Mouse (Mus musculus) midbrain, postnatal 0 days (tissue): ENCODE measurements at regions not wholly inside any gene's neighbourhood (a gene's known extent, or its start where the extent isn't known, plus 50 kb on each side); places are given as distances from the start of the nearest gene placed in this dataset.

Experiments
- ATAC-seq: fragments of 200-750 bp; cut with Nextera tagmentation; 2 replicates; pipeline ENCODE4 v1.8.0; 2017; ENCODE audit warnings: moderate number of reproducible peaks, mild to moderate bottlenecking, moderate TSS enrichment, moderate library complexity; ENCODE audit not compliant: low FRiP score
- DNase-seq: peaks from one replicate; pipeline ENCODE4 v3.0.0-alpha.2; 2015; ENCODE audit warnings: low spot score
- H3K27ac ChIP-seq: fragments of 300-500 bp; sonication (generic); 2 replicates; pipeline ENCODE4 v1.5.1; 2014; ENCODE audit warnings: low read depth, mild to moderate bottlenecking, low read length, mixed read lengths
- H3K27me3 ChIP-seq: fragments of 300-500 bp; sonication (generic); 2 replicates; pipeline ENCODE4 v1.6.1; 2014; ENCODE audit warnings: low read length, control low read depth, mixed read lengths; ENCODE audit not compliant: insufficient read depth
- H3K36me3 ChIP-seq: fragments of 300-500 bp; sonication (generic); 2 replicates; pipeline ENCODE4 v1.6.1; 2014; ENCODE audit warnings: low read length, control low read depth, mixed read lengths; ENCODE audit not compliant: insufficient read depth
- H3K4me1 ChIP-seq: fragments of 300-500 bp; sonication (generic); 2 replicates; pipeline ENCODE4 v1.6.1; 2014; ENCODE audit warnings: mild to moderate bottlenecking, control low read depth, antibody characterized with exemption, low read length, mixed read lengths; ENCODE audit not compliant: insufficient read depth
- H3K4me2 ChIP-seq: fragments of 300-500 bp; sonication (generic); 2 replicates; pipeline ENCODE4 v1.6.1; 2014; ENCODE audit warnings: low read depth, mild to moderate bottlenecking, low read length, mixed read lengths; ENCODE audit not compliant: poor library complexity, severe bottlenecking
- H3K4me3 ChIP-seq: fragments of 300-500 bp; sonication (generic); 2 replicates; pipeline ENCODE4 v1.5.1; 2014; ENCODE audit warnings: low read depth, mild to moderate bottlenecking, low read length, moderate library complexity
- H3K9ac ChIP-seq: fragments of 300-500 bp; sonication (generic); replicated peaks from 2 replicates; pipeline ENCODE4 v1.6.1; 2014; ENCODE audit warnings: mild to moderate bottlenecking, low read length, moderate library complexity, mixed read lengths; ENCODE audit not compliant: poor library complexity, severe bottlenecking
- H3K9me3 ChIP-seq: fragments of 300-500 bp; sonication (generic); 2 replicates; pipeline ENCODE4 v1.6.1; 2016; ENCODE audit warnings: low read length, control low read depth
- CTCF ChIP-seq: IDR thresholded peaks from 2 replicates; pipeline ENCODE4 v1.5.1; 2016; ENCODE audit warnings: antibody characterized with exemption, mild to moderate bottlenecking
- WGBS: fragments of 180-500 bp; shearing (Covaris S2); extraction: QIAGEN DNeasy Blood & Tissue Kit; methylation state at CpG from one replicate; pipeline ENCODE4 v1.1.7; 2014; 5-methylcytosine and 5-hydroxymethylcytosine counted together

DNA sequence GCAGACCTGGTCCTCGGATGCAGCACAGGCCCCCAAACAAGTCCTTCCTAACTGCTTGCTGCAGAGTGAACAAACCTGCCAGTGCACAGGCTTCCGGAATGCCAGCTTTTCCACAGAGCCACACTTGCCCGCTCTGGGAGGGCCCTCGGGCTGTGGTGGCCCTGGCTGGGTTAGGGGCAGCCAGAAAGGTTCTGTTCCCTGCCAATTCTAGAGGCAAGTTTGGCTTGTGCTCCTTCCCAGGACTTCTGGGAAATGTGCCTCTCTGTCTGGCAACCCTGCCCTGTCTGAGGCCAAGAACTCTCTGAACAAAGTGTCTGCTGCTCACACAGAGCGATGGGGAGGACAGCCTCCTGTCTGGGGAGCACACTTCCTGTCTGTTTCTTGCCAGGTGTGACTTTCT, 66.4 kb downstream of the Xrcc2 start:
- ATAC-seq (peak; percentile 41; the same call in 1 of the 2 replicates), DNase-seq (peak; percentile 69)
- Histone ChIP-seq H3K4me2 (no peak overlapping the region), H3K4me1 (no peaks in the 10 kb centered on the region), H3K36me3 (no peaks in the 10 kb centered on the region), H3K9me3 (no peaks in the 10 kb centered on the region), H3K9ac (no peak overlapping the region), H3K4me3 (no peak overlapping the region), H3K27me3 (no peaks in the 10 kb centered on the region), H3K27ac (no peak overlapping the region)
- WGBS = 84% methylated on average over 5 of the region's 5 CpGs
- no peak for TF ChIP-seq CTCF

DNA sequence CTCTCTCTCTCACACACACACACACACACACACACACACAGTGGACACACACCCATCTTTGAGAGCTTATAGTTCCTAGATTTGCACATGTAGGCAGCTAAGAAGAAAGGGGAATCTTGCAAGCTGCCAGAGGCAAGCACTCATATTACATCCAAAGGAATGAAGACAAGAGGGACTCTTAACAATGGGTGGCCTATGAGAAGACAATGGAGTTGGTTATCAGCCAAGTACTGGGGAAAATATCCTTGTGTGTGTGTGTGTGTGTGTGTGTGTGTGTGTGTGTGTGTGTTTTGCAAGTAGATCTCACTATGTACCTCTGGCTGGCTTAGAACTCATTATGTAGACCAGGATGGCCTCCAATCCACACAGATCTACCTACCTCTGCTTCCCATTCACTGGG, 67.5 kb downstream of the Xrcc2 start:
- Histone ChIP-seq H3K27ac (no peak overlapping the region), H3K27me3 (no peaks in the 10 kb centered on the region), H3K9ac (no peak overlapping the region), H3K9me3 (no peaks in the 10 kb centered on the region), H3K4me1 (no peaks in the 10 kb centered on the region), H3K4me3 (no peak overlapping the region), H3K36me3 (no peaks in the 10 kb centered on the region), H3K4me2 (no peak overlapping the region)
- DNase-seq = no peak
- TF ChIP-seq CTCF = no peak
- no peak for ATAC-seq

DNA sequence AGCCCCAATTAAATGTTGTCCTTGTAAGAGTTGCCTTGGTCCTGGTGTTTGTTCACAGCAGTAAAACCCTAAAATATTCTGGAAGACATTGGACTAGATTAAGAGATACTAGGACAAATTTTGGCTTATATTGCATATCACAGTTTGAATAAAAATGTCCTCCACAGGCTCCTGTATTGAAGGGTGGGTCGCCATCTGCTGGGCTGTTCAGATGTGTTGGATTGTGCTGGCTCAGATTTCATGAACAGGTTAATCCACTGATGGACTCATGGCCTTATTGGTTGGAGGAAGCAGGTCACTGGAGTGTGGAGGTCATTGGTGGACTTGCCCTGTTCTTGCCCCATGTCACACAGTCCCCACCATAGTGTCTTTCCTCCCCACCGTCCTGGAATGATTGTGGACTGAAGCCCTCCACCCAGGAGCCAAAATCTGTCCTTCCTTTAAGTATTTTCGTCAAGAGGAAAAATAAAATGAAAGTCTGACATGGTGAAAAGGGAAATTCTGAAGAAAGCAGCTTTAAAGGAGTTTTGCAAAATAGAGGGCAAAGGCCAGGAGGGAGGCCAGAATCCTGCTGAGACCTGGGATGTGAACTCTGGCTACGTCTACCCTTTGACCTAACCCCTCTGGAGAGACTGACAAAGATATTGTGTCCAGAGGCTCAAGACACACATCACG, 72.6 kb downstream of the Xrcc2 start:
- H3K27ac ChIP-seq = no peak overlapping the region
- no peaks in the 10 kb centered on the region for H3K27me3 ChIP-seq
- H3K4me3 ChIP-seq = no peak overlapping the region
- H3K9me3 ChIP-seq = no peaks in the 10 kb centered on the region
- TF ChIP-seq CTCF = peak; percentile 55
- H3K4me1 ChIP-seq = no peaks in the 10 kb centered on the region
- 56% methylated on average over 5 of the region's 5 CpGs for WGBS
- ATAC-seq (no peak), DNase-seq (peak; percentile 24)
- H3K36me3 ChIP-seq = no peaks in the 10 kb centered on the region
- no peak overlapping the region for H3K9ac ChIP-seq
- H3K4me2 ChIP-seq = no peak overlapping the region

DNA sequence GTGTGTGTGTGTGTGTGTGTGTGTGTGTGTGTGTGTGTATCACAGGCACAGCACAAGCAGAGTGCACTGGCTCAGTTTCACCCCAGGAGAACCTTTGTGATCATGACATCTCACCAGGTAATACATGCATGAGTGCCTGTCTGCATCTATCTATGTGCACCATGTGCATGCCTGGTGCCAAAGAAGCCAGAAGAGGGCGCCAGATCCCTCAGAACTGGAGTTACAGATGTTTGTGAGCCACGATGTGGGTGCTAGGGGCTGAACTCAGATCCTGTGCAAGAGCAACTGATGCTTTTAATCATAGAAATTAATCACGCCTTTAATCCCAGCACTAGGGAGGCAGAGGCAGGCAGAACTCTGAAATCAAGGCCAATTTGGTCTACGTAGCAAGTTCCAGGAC, 75.9 kb downstream of the Xrcc2 start:
- Histone ChIP-seq H3K36me3 (no peaks in the 10 kb centered on the region), H3K27ac (no peak overlapping the region), H3K4me3 (no peak overlapping the region), H3K4me1 (no peaks in the 10 kb centered on the region), H3K4me2 (no peak overlapping the region), H3K27me3 (no peaks in the 10 kb centered on the region), H3K9ac (no peak overlapping the region), H3K9me3 (no peaks in the 10 kb centered on the region)
- TF ChIP-seq CTCF = no peak
- WGBS = 87% methylated on average over 4 of the region's 4 CpGs
- ATAC-seq = no peak
- DNase-seq = no peak

DNA sequence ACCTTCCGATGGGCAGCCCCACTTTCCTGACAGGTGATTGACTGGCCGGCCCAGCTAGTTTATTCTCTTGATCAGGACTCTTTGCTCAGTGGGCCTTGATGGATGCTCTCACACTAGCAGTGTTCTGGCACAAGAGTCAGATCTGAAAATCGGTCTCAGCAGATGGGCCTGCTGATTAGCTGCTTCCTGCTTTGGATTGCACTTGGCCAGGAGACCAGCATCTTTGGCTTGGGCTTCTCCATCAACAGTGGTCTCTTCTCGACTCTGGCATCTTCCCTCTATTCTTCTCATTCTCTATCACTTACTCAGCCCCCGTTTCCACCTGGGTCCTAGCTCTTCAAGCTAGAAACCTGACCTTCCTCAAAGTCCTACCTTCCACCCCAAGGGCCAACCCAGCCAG, 77.1 kb downstream of the Xrcc2 start:
- 93% methylated on average over 5 of the region's 5 CpGs for WGBS

DNA sequence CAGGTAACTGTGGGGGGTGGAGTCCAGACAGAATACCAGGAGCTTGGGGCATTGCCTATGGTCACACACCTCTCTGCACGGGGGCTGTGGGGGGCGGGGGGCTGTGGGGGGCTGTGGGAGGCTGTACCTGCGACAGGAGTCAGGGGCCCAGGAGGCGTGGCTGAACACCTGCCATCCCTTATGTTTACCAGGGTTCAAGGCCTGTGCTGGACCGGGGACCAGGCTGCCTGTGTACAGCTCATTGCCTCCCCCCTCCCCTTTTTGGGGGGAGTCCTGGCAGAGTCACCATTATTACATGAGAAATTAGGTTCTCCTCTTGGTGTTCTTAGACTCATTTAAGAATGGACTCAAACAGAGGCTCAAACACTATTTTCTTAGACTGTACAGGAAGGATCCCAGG, 78.5 kb downstream of the Xrcc2 start:
- 80% methylated on average over 5 of the region's 5 CpGs for WGBS
- Histone ChIP-seq H3K27me3 (no peaks in the 10 kb centered on the region), H3K9ac (no peak overlapping the region), H3K9me3 (no peaks in the 10 kb centered on the region), H3K4me1 (no peaks in the 10 kb centered on the region), H3K36me3 (no peaks in the 10 kb centered on the region), H3K27ac (no peak overlapping the region), H3K4me3 (no peak overlapping the region), H3K4me2 (no peak overlapping the region)
- ATAC-seq = no peak
- TF ChIP-seq CTCF = no peak
- no peak for DNase-seq

More for the DNA sequence above, 77.1 kb downstream of the Xrcc2 start:
- no peak overlapping the region for H3K27ac ChIP-seq
- no peaks in the 10 kb centered on the region for H3K36me3 ChIP-seq
- H3K4me1 ChIP-seq = no peaks in the 10 kb centered on the region
- DNase-seq = no peak
- no peaks in the 10 kb centered on the region for H3K27me3 ChIP-seq
- no peak overlapping the region for H3K4me3 ChIP-seq
- no peak overlapping the region for H3K9ac ChIP-seq
- H3K4me2 ChIP-seq = no peak overlapping the region
- no peak for TF ChIP-seq CTCF
- H3K9me3 ChIP-seq = no peaks in the 10 kb centered on the region
- no peak for ATAC-seq
